Mouse (Mus musculus): ENCODE data around the gene Pdcl3.
A peak's percentile ranks its signal among the peaks of the same experiment; 100 is the strongest.

Gene Pdcl3

GRCm38 (mm10) chr1:38985308-38985707 lies at the start of gene Pdcl3:
Gene Pdcl3 (plus strand): TSS chr1:38985608.
- no peak for DNase-seq (ENCODE audit: extremely low read depth, low read depth)

- DNase-seq (ENCODE audit: extremely low read depth, low read depth) = peak; percentile 17
Measured at GRCm38 (mm10) chr1:38936780-38937179, 48.6 kb upstream of the Pdcl3 start.

GRCm38 (mm10) chr1:38938849-38939248 lies 46.6 kb upstream of the Pdcl3 start, which contains the start of gene Nms:
Gene Nms (plus strand): TSS chr1:38939149.
- DNase-seq (ENCODE audit: extremely low read depth, low read depth) = no peak

- DNase-seq (ENCODE audit: extremely low read depth, low read depth) = no peak
Measured at GRCm38 (mm10) chr1:38939608-38940007, 45.8 kb upstream of the Pdcl3 start.

- DNase-seq (ENCODE audit: extremely low read depth, low read depth) = no peak
Measured at GRCm38 (mm10) chr1:38956457-38956856, 29.0 kb upstream of the Pdcl3 start.

- peak; percentile 11 for DNase-seq (ENCODE audit: extremely low read depth, low read depth)
Measured at GRCm38 (mm10) chr1:38969116-38969515, 16.3 kb upstream of the Pdcl3 start.

GRCm38 (mm10) chr1:38971712-38972111 lies 13.7 kb upstream of the Pdcl3 start:
- DNase-seq (ENCODE audit: extremely low read depth, low read depth) = no peak

- DNase-seq (ENCODE audit: extremely low read depth, low read depth) = no peak
Measured at GRCm38 (mm10) chr1:38972986-38973592, 12.3 kb upstream of the Pdcl3 start.

GRCm38 (mm10) chr1:38979953-38980352 lies 5.5 kb upstream of the Pdcl3 start:
- DNase-seq (ENCODE audit: extremely low read depth, low read depth) = no peak

GRCm38 (mm10) chr1:38983870-38984269 lies 1.5 kb upstream of the Pdcl3 start:
- peak; percentile 45 for DNase-seq (ENCODE audit: extremely low read depth, low read depth)

- peak; percentile 80 for DNase-seq (ENCODE audit: extremely low read depth, low read depth)
Measured at GRCm38 (mm10) chr1:38987080-38987864, 1.9 kb downstream of the Pdcl3 start.

- DNase-seq (ENCODE audit: extremely low read depth, low read depth) = peak; percentile 8
Measured at GRCm38 (mm10) chr1:38987865-38988211, 2.4 kb downstream of the Pdcl3 start.

GRCm38 (mm10) chr1:38988357-38988756 lies 2.9 kb downstream of the Pdcl3 start:
- peak; percentile 4 for DNase-seq (ENCODE audit: extremely low read depth, low read depth)

GRCm38 (mm10) chr1:38992365-38992764 lies 7.0 kb downstream of the Pdcl3 start:
- DNase-seq (ENCODE audit: extremely low read depth, low read depth) = no peak

GRCm38 (mm10) chr1:39001106-39001505 lies 15.7 kb downstream of the Pdcl3 start:
- peak; percentile 47 for DNase-seq (ENCODE audit: extremely low read depth, low read depth)

GRCm38 (mm10) chr1:39005751-39006354 lies 20.4 kb downstream of the Pdcl3 start:
- DNase-seq (ENCODE audit: extremely low read depth, low read depth) = no peak

- no peak for DNase-seq (ENCODE audit: extremely low read depth, low read depth)
Measured at GRCm38 (mm10) chr1:39006830-39007829, 21.7 kb downstream of the Pdcl3 start.

- peak; percentile 24 for DNase-seq (ENCODE audit: extremely low read depth, low read depth)
Measured at GRCm38 (mm10) chr1:39010583-39011021, 25.2 kb downstream of the Pdcl3 start.

GRCm38 (mm10) chr1:39012576-39012975 lies 27.2 kb downstream of the Pdcl3 start:
- DNase-seq (ENCODE audit: extremely low read depth, low read depth) = no peak

- no peak for DNase-seq (ENCODE audit: extremely low read depth, low read depth)
Measured at GRCm38 (mm10) chr1:39013843-39014242, 28.4 kb downstream of the Pdcl3 start.

GRCm38 (mm10) chr1:39015529-39015928 lies 30.1 kb downstream of the Pdcl3 start:
- DNase-seq (ENCODE audit: extremely low read depth, low read depth) = no peak

Measured in MEL-GATA-1-ER (cell line).